Mouse (Mus musculus) skeletal muscle tissue, adult 2 months (tissue): Measurements from ENCODE around the gene Slc28a1.

Source experiments
- DNase-seq: peaks from one replicate; pipeline ENCODE4 v3.0.0-alpha.2; 2012; ENCODE audit warnings: low read depth, low spot score

The Slc28a1 gene

GRCm38 (mm10) chr7:81114555-81114954 is at the start of gene Slc28a1:
TSS of gene Slc28a1 (plus strand) at chr7:81114799.
- DNase-seq: no peak

GRCm38 (mm10) chr7:81066714-81067113 is 47.9 kb upstream of the Slc28a1 start:
- no peak for DNase-seq

- peak; percentile 90 for DNase-seq
These were observed 42.1 kb upstream of the Slc28a1 start for GRCm38 (mm10) chr7:81072463-81072862.

GRCm38 (mm10) chr7:81073273-81073672 is 41.3 kb upstream of the Slc28a1 start:
- DNase-seq: no peak

- peak; percentile 94 for DNase-seq
These were observed 40.1 kb upstream of the Slc28a1 start for GRCm38 (mm10) chr7:81074546-81074945.

GRCm38 (mm10) chr7:81075299-81075698 is 39.3 kb upstream of the Slc28a1 start:
- no peak for DNase-seq

GRCm38 (mm10) chr7:81075732-81076131 is 38.9 kb upstream of the Slc28a1 start:
- DNase-seq: no peak

- peak; percentile 83 for DNase-seq
These were observed 37.6 kb upstream of the Slc28a1 start for GRCm38 (mm10) chr7:81077009-81077408.

- peak; percentile 81 for DNase-seq
These were observed 35.9 kb upstream of the Slc28a1 start for GRCm38 (mm10) chr7:81078740-81079139.

- DNase-seq: no peak
These were observed 21.1 kb upstream of the Slc28a1 start for GRCm38 (mm10) chr7:81093420-81093965.

GRCm38 (mm10) chr7:81094104-81094757 is 20.4 kb upstream of the Slc28a1 start:
- no peak for DNase-seq

GRCm38 (mm10) chr7:81100341-81100740 is 14.3 kb upstream of the Slc28a1 start:
- no peak for DNase-seq

- DNase-seq: no peak
These were observed 11.7 kb upstream of the Slc28a1 start for GRCm38 (mm10) chr7:81102854-81103253.

GRCm38 (mm10) chr7:81105525-81105924 is 9.1 kb upstream of the Slc28a1 start:
- peak; percentile 50 for DNase-seq

GRCm38 (mm10) chr7:81108226-81108625 is 6.4 kb upstream of the Slc28a1 start:
- no peak for DNase-seq

- DNase-seq: peak; percentile 94
These were observed 4.6 kb upstream of the Slc28a1 start for GRCm38 (mm10) chr7:81109717-81110651.

- no peak for DNase-seq
These were observed 3.8 kb upstream of the Slc28a1 start for GRCm38 (mm10) chr7:81110791-81111190.

GRCm38 (mm10) chr7:81111729-81112128 is 2.9 kb upstream of the Slc28a1 start:
- no peak for DNase-seq

- no peak for DNase-seq
These were observed 1.8 kb upstream of the Slc28a1 start for GRCm38 (mm10) chr7:81112686-81113360.

GRCm38 (mm10) chr7:81121099-81121498 is 6.5 kb downstream of the Slc28a1 start:
- DNase-seq: no peak

- no peak for DNase-seq
These were observed 8.2 kb downstream of the Slc28a1 start for GRCm38 (mm10) chr7:81122808-81123207.

- no peak for DNase-seq
These were observed 9.0 kb downstream of the Slc28a1 start for GRCm38 (mm10) chr7:81123553-81123952.
